Mouse (Mus musculus) embryonic facial prominence, embryonic 14.5 days (tissue): ENCODE data around the gene Pla2g2e. TPM values are rescaled to one million over a fixed set of nuclear protein-coding genes. Genes with fewer than 3 reads are reported as not detected.

Source experiments
- ATAC-seq: fragments of 200-750 bp; cut with Nextera tagmentation; 2 replicates; pipeline ENCODE4 v1.8.0; 2017; ENCODE audit warnings: low read depth, moderate number of reproducible peaks, moderate TSS enrichment
- DNase-seq: peaks from one replicate; pipeline ENCODE4 v3.0.0-alpha.2; 2015; ENCODE audit warnings: low spot score
- H3K27ac ChIP-seq: fragments of 300-500 bp; sonication (generic); replicated peaks from 2 replicates; pipeline ENCODE4 v1.5.1; 2014; ENCODE audit warnings: low read depth, mild to moderate bottlenecking, low read length, moderate library complexity
- H3K27me3 ChIP-seq: fragments of 300-500 bp; sonication (generic); replicated peaks from 2 replicates; pipeline ENCODE4 v1.6.1; 2014; ENCODE audit warnings: low read length; ENCODE audit not compliant: control insufficient read depth, insufficient read depth
- H3K36me3 ChIP-seq: fragments of 300-500 bp; sonication (generic); 2 replicates; pipeline ENCODE4 v1.6.1; 2014; ENCODE audit warnings: low read length, mixed read lengths; ENCODE audit not compliant: control insufficient read depth, insufficient read depth
- H3K4me1 ChIP-seq: fragments of 300-500 bp; sonication (generic); 2 replicates; pipeline ENCODE4 v1.6.1; 2014; ENCODE audit warnings: antibody characterized with exemption, low read length; ENCODE audit not compliant: control insufficient read depth, insufficient read depth
- H3K4me2 ChIP-seq: fragments of 300-500 bp; sonication (generic); 2 replicates; pipeline ENCODE4 v1.6.1; 2014; ENCODE audit warnings: low read depth, mild to moderate bottlenecking, low read length, moderate library complexity, mixed read lengths
- H3K4me3 ChIP-seq: fragments of 300-500 bp; sonication (generic); 2 replicates; pipeline ENCODE4 v1.5.1; 2014; ENCODE audit warnings: low read depth, mild to moderate bottlenecking, low read length
- H3K9ac ChIP-seq: fragments of 300-500 bp; sonication (generic); 2 replicates; pipeline ENCODE4 v1.6.1; 2014; ENCODE audit warnings: low read depth, mild to moderate bottlenecking, low read length, moderate library complexity, mixed read lengths
- H3K9me3 ChIP-seq: fragments of 300-500 bp; sonication (generic); 2 replicates; pipeline ENCODE4 v1.6.1; 2016; ENCODE audit warnings: low read length; ENCODE audit not compliant: control insufficient read depth
- WGBS: fragments of 180-500 bp; shearing (Covaris S2); extraction: QIAGEN DNeasy Blood & Tissue Kit; methylation state at CpG from one replicate; pipeline ENCODE4 v1.1.7; 2014; 5-methylcytosine and 5-hydroxymethylcytosine counted together
- polyA plus RNA-seq: library from polyadenylated mRNA; unstranded; fragments of >200 nt; fragmentation: Nextera tagmentation; extraction: Ambion mirVana; gene quantifications from 2 replicates; pipeline ENCODE4 v1.2.1, GENCODE M21; 2014

Gene Pla2g2e
- polyA plus RNA-seq, 1 experiment from 2014 or later, result 0.38 TPM

DNA sequence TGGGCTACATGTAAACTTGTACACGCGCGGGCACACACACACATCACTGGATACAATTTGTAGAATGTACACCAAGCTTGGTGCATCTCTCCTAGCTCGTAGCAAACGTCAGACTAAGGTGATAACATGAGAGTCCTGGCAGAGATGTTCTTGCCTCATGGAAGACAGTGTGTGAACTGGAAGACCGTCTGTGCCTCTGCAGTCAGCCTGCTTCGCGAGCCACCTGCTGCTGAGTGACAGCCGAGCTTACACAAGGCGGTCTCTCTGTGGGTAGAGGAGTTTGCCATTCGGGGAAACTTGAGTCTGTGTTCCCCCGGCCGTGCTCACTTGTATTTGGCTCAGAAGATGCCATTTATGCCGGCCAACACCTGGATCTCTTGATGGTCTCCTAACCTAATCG, 19.3 kb upstream of the Pla2g2e start:
- no peak overlapping the region for H3K27ac ChIP-seq
- WGBS, result 76% methylated on average over 15 of the region's 15 CpGs
- ATAC-seq (no peak), DNase-seq (no peak)
- H3K27me3 ChIP-seq, result no peaks in the 10 kb centered on the region
- no peaks in the 10 kb centered on the region for H3K4me1 ChIP-seq
- no peak overlapping the region for H3K4me3 ChIP-seq
- H3K4me2 ChIP-seq, result no peak overlapping the region
- H3K36me3 ChIP-seq, result no peaks in the 10 kb centered on the region
- H3K9me3 ChIP-seq, result no peaks in the 10 kb centered on the region
- H3K9ac ChIP-seq, result no peak overlapping the region

DNA sequence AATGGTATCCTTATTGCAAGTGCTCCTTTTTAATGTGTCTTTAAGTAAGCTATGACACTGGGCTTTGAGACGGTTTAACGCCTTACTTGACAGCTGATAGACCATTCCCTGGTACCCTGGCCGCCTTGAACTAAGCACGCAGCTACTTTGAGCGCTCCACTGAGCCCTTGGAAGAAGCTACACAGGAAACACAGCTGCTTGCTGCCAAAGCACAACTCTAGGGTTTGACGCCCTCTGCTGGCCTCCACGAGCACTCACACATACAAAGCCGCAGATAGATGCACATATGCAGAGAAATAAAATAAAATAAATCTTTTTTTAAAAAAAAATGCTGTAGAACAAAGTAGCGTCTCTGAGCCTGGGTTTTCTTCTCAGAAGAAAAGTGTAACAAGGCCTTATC, 18.5 kb upstream of the Pla2g2e start:
- Histone ChIP-seq H3K4me1 (no peaks in the 10 kb centered on the region), H3K4me2 (peak overlapping the region; percentile 36), H3K27ac (no peak overlapping the region), H3K4me3 (no peak overlapping the region), H3K36me3 (no peaks in the 10 kb centered on the region), H3K9me3 (no peaks in the 10 kb centered on the region), H3K9ac (no peak overlapping the region), H3K27me3 (no peaks in the 10 kb centered on the region)
- WGBS, result 20% methylated on average over 9 of the region's 9 CpGs
- ATAC-seq, result no peak
- DNase-seq, result peak; percentile 51

DNA sequence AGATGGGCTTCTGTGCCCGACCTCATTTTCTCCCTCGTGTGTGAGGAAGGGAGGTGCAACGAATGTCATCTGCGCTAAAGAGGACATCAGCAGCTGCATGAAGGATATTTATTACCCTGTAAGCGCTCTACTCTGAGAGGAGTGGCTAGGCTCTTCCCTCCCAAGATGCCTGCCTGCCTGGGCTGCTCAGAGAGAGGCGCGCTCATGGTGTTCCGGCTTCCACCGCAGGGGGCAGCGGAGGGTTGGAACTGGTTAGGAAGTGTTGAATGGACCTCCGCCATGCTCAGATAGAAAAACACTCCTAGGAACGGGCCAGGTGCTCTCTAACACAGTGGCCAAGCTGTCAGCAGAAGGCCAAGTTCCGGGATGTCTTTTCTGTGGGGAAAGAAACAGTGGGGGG, 18.0 kb upstream of the Pla2g2e start:
- ATAC-seq, result peak; percentile 91
- Histone ChIP-seq H3K9me3 (no peaks in the 10 kb centered on the region), H3K4me2 (peak overlapping the region; percentile 36), H3K9ac (no peak overlapping the region), H3K4me3 (no peak overlapping the region), H3K36me3 (no peaks in the 10 kb centered on the region), H3K27ac (no peak overlapping the region), H3K27me3 (no peaks in the 10 kb centered on the region), H3K4me1 (no peaks in the 10 kb centered on the region)
- WGBS, result 7% methylated on average over 13 of the region's 13 CpGs
- DNase-seq, result peak; percentile 73

- no peak within 1 kb of the TSS for H3K27ac ChIP-seq
- WGBS, result 61% methylated on average over 10 of the region's 10 CpGs
- ATAC-seq, result no peak
Observed at GRCm38 (mm10) chr4:138863344-138863998, 14.3 kb upstream of the Pla2g2e start, which contains the start of gene Pla2g5. TSS of gene Pla2g5 (minus strand) at chr4:138863482.

DNA sequence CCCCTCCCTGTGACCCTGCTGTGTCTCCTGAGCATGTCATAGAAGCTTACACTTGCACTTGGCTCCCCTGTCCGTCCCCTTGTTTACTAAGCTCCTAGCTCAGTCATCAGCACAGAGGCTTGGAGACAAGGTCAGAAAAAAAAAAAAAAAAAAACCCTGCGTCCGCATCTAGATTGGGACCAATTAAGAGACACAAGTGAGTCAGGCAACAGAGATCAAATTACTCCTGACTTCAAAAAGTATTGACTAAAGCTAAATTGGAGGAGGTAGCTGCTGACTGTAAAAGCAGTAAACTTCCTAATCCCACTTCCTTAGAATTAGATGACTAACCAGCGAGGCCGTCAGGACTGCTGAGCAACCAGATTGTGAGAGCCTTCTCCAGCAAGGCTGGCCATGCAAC, 12.7 kb upstream of the Pla2g2e start:
- Histone ChIP-seq H3K27me3 (no peaks in the 10 kb centered on the region), H3K27ac (no peak overlapping the region), H3K9me3 (no peaks in the 10 kb centered on the region), H3K9ac (no peak overlapping the region), H3K4me1 (no peaks in the 10 kb centered on the region), H3K4me2 (no peak overlapping the region), H3K4me3 (no peak overlapping the region), H3K36me3 (no peaks in the 10 kb centered on the region)
- no peak for DNase-seq
- no peak for ATAC-seq
- 28% methylated on average over 5 of the region's 5 CpGs for WGBS

More at GRCm38 (mm10) chr4:138863344-138863998, 14.3 kb upstream of the Pla2g2e start, which contains the start of gene Pla2g5:
- Histone ChIP-seq H3K4me1 (no peaks in the 10 kb centered on the region), H3K4me3 (no peak within 1 kb of the TSS), H3K27me3 (no peaks in the 10 kb centered on the region), H3K9ac (no peak within 1 kb of the TSS), H3K4me2 (no peak within 1 kb of the TSS), H3K36me3 (no peaks in the 10 kb centered on the region), H3K9me3 (no peaks in the 10 kb centered on the region)
- DNase-seq, result no peak

DNA sequence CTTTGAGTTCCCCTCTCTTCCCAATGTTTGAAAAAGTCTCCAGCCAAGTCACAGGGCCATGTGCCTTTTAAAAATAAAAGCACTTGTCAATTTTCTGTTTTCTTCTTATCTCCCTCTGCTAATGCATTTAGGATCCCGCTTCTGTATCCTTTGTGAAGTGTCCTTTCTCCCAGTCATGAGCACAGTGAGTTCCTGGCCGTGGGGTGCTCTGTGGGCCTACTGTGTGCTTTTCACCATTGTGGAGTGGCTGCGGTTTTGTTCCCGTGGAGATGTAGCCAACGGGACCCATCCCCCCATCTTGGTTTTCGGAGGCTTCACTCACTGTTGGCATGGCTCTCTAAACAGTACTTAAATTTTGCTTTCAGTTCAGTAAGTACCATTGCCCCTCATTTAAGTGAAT, 11.8 kb upstream of the Pla2g2e start:
- no peak overlapping the region for H3K27ac ChIP-seq
- 0 out of 2 replicates have a peak, but pooled peaks cover 2% of the 10 kb centered on the region for H3K9me3 ChIP-seq
- no peak overlapping the region for H3K9ac ChIP-seq
- no peak for DNase-seq
- H3K36me3 ChIP-seq, result no peaks in the 10 kb centered on the region
- no peaks in the 10 kb centered on the region for H3K27me3 ChIP-seq
- H3K4me3 ChIP-seq, result no peak overlapping the region
- WGBS, result 64% methylated on average over 6 of the region's 6 CpGs
- H3K4me2 ChIP-seq, result no peak overlapping the region
- no peak for ATAC-seq
- no peaks in the 10 kb centered on the region for H3K4me1 ChIP-seq

DNA sequence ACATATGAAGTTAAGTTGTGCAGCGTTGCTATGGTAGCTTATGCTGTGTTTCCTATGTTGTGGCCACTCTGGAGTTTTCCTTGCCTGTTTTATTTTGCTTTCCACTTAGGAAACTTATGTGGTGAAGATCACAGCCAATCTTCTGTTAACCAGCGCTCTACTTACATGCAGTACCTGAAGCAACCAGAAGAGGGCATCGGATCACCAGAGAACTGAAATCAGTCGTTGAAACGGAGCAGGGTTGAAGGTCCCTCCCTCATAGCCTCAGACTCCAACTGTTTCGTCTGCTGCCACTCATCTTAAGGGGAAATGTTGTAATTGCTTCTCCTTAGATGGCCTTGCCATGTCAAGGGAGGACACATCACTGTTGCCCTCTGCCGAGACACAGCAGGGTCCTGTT, 11.3 kb upstream of the Pla2g2e start:
- 7% methylated on average over 7 of the region's 7 CpGs for WGBS
- Histone ChIP-seq H3K9ac (no peak overlapping the region), H3K36me3 (no peaks in the 10 kb centered on the region), H3K4me2 (no peak overlapping the region), H3K4me1 (no peaks in the 10 kb centered on the region), H3K4me3 (no peak overlapping the region), H3K27me3 (no peaks in the 10 kb centered on the region), H3K27ac (no peak overlapping the region), H3K9me3 (0 out of 2 replicates have a peak, but pooled peaks cover 5% of the 10 kb centered on the region)
- no peak for ATAC-seq
- DNase-seq, result peak; percentile 71

DNA sequence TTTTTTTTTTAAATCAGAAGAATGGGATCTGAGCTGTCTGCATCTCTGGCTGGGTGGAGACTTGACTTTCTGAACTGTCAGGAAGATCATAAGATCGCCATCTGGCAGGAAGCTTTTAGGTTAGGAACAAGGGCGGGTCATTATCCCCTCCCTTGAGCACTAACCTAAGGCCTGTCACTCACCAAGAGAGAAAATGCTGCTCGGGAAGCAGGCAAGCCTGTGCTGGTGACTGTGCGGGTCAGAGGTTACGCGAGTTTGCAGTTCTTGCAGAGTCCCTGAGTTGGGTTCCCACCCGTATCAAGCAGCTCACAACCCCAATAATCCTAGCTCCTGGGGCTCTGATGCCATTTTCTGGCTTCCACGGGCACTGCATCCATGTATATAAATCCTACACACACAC, 9.1 kb upstream of the Pla2g2e start:
- ATAC-seq, result no peak
- WGBS, result 34% methylated on average over 8 of the region's 8 CpGs

GRCm38 (mm10) chr4:138873864-138874263, 3.9 kb upstream of the Pla2g2e start, which contains the start of gene Gm13030:
TSS of gene Gm13030 (minus strand) at chr4:138873964.
- Histone ChIP-seq H3K27me3 (no peaks in the 10 kb centered on the region), H3K9ac (no peak within 1 kb of the TSS), H3K4me3 (no peak within 1 kb of the TSS), H3K4me1 (no peaks in the 10 kb centered on the region), H3K9me3 (peaks cover 9% of the 10 kb centered on the region), H3K4me2 (no peak within 1 kb of the TSS), H3K27ac (no peak within 1 kb of the TSS), H3K36me3 (no peaks in the 10 kb centered on the region)
- WGBS, result 84% methylated on average over 6 of the region's 6 CpGs
- ATAC-seq (no peak), DNase-seq (no peak)

More for the DNA sequence above, 9.1 kb upstream of the Pla2g2e start:
- no peak for DNase-seq
- Histone ChIP-seq H3K36me3 (no peaks in the 10 kb centered on the region), H3K27me3 (no peaks in the 10 kb centered on the region), H3K4me2 (no peak overlapping the region), H3K4me1 (no peaks in the 10 kb centered on the region), H3K9ac (no peak overlapping the region; the same call in 1 of the 2 replicates), H3K4me3 (no peak overlapping the region), H3K27ac (no peak overlapping the region), H3K9me3 (peaks cover 9% of the 10 kb centered on the region)
